Mouse (Mus musculus) spleen, embryonic (tissue): ENCODE results near the gene Fam83g.

Source experiments
- CTCF ChIA-PET: fragments of 350-600 bp; sonication (Branson Sonifier 250); formaldehyde crosslinking; loops from one replicate; lab custom pipeline; 2022; lab: Charles Lee

Gene Fam83g

GRCm38 (mm10) chr11:61669492-61670490, 14.1 kb upstream of the Fam83g start:
- CTCF ChIA-PET, result interaction anchor here (1.3 to 1.9 kb wide), 2 partner anchors 9 to 40 kb away, joined by 3 to 5 read pairs; no protein-coding TSS in a partner anchor

- CTCF ChIA-PET, result interaction anchor here (0.7 to 1.9 kb wide), 3 partner anchors 12 to 527 kb away, joined by 3 to 5 read pairs (median 4); no protein-coding TSS in a partner anchor
Observed at GRCm38 (mm10) chr11:61671781-61672383, 12.0 kb upstream of the Fam83g start.

- CTCF ChIA-PET, result interaction anchor here (0.5 to 0.7 kb wide), 3 partner anchors 14 to 140 kb away, joined by 5 to 6 read pairs (median 5); no protein-coding TSS in a partner anchor
Observed at GRCm38 (mm10) chr11:61673686-61674085, 10.2 kb upstream of the Fam83g start.

- CTCF ChIA-PET, result interaction anchor here (0.5 to 0.6 kb wide), 2 partner anchors 18 to 140 kb away, joined by 5 read pairs; no protein-coding TSS in a partner anchor
Observed at GRCm38 (mm10) chr11:61674151-61674838, 9.6 kb upstream of the Fam83g start.

GRCm38 (mm10) chr11:61674839-61675159, 9.1 kb upstream of the Fam83g start:
- CTCF ChIA-PET, result interaction anchor here (0.9 kb wide), 1 partner anchor 40 kb away, joined by 3 read pairs; no protein-coding TSS in a partner anchor

GRCm38 (mm10) chr11:61675332-61675731, 8.6 kb upstream of the Fam83g start:
- CTCF ChIA-PET, result interaction anchor here (0.9 kb wide), 1 partner anchor 39 kb away, joined by 3 read pairs; no protein-coding TSS in a partner anchor

GRCm38 (mm10) chr11:61676216-61676854, 7.6 kb upstream of the Fam83g start:
- CTCF ChIA-PET, result no interaction called here

GRCm38 (mm10) chr11:61677709-61678108, 6.2 kb upstream of the Fam83g start:
- CTCF ChIA-PET, result no interaction called here

GRCm38 (mm10) chr11:61679091-61679866, 4.6 kb upstream of the Fam83g start:
- CTCF ChIA-PET, result no interaction called here

GRCm38 (mm10) chr11:61685119-61685725, 1.3 kb downstream of the Fam83g start:
- CTCF ChIA-PET, result no interaction called here

- CTCF ChIA-PET, result no interaction called here
Observed at GRCm38 (mm10) chr11:61686141-61686540, 2.2 kb downstream of the Fam83g start.

- CTCF ChIA-PET, result no interaction called here
Observed at GRCm38 (mm10) chr11:61686906-61687453, 3.1 kb downstream of the Fam83g start.

- CTCF ChIA-PET, result interaction anchor here (0.6 kb wide), 1 partner anchor 14 kb away, joined by 6 read pairs; no protein-coding TSS in a partner anchor
Observed at GRCm38 (mm10) chr11:61687595-61687994, 3.7 kb downstream of the Fam83g start.

GRCm38 (mm10) chr11:61692996-61693395, 9.1 kb downstream of the Fam83g start:
- CTCF ChIA-PET, result interaction anchor here (1.0 kb wide), 1 partner anchor 16 kb away, joined by 3 read pairs; no protein-coding TSS in a partner anchor

GRCm38 (mm10) chr11:61698852-61699251, 15.0 kb downstream of the Fam83g start:
- CTCF ChIA-PET, result interaction anchor here (1.0 kb wide), 1 partner anchor 91 kb away, joined by 3 read pairs; no protein-coding TSS in a partner anchor

GRCm38 (mm10) chr11:61699460-61699859, 15.6 kb downstream of the Fam83g start:
- CTCF ChIA-PET, result interaction anchor here (1.0 kb wide), 1 partner anchor 91 kb away, joined by 3 read pairs; no protein-coding TSS in a partner anchor

- CTCF ChIA-PET, result no interaction called here
Observed at GRCm38 (mm10) chr11:61699933-61700332, 16.0 kb downstream of the Fam83g start.

- CTCF ChIA-PET, result interaction anchor here (0.6 to 1.1 kb wide), 2 partner anchors 72 to 186 kb away, joined by 3 to 15 read pairs; no protein-coding TSS in a partner anchor
Observed at GRCm38 (mm10) chr11:61701696-61702095, 17.8 kb downstream of the Fam83g start.

GRCm38 (mm10) chr11:61702494-61702893, 18.6 kb downstream of the Fam83g start:
- CTCF ChIA-PET, result interaction anchor here (1.1 kb wide), 1 partner anchor 73 kb away, joined by 3 read pairs; no protein-coding TSS in a partner anchor
